Mouse (Mus musculus) spleen, adult 18-20 months (tissue): ENCODE results near the gene Fam90a1a.
"Not testable (repeated sequence)": the region's sequence is repeated elsewhere in the genome, so short reads cannot be mapped to it uniquely, and the experiment has no call there.

Experiments
- DNase-seq, 2 experiments: peaks; one replicate each; pipeline ENCODE4 v3.0.0; 2022; ENCODE audit warnings: mixed read lengths in 2 of 2

The Fam90a1a gene

GRCm38 (mm10) chr8:21958414-21958813, at the start of gene Fam90a1a:
Fam90a1a (plus strand) TSS chr8:21958714.
- DNase-seq: no peak

- DNase-seq: no peak
Observed at GRCm38 (mm10) chr8:21911931-21912330, 46.6 kb upstream of the Fam90a1a start.

- no peak for DNase-seq
Observed at GRCm38 (mm10) chr8:21912554-21912953, 46.0 kb upstream of the Fam90a1a start.

GRCm38 (mm10) chr8:21915625-21916024, 42.9 kb upstream of the Fam90a1a start:
- DNase-seq: no peak

- not testable (repeated sequence) for DNase-seq
Observed at GRCm38 (mm10) chr8:21930754-21931153, 27.8 kb upstream of the Fam90a1a start.

- DNase-seq: no peak
Observed at GRCm38 (mm10) chr8:21932610-21933009, 25.9 kb upstream of the Fam90a1a start, which contains the start of gene Defb15. Defb15 (minus strand) TSS chr8:21932710.

- DNase-seq: not testable (repeated sequence)
Observed at GRCm38 (mm10) chr8:21938052-21938451, 20.5 kb upstream of the Fam90a1a start, which contains the start of gene Defb35. Defb35 (plus strand) TSS chr8:21938352.

- no peak for DNase-seq
Observed at GRCm38 (mm10) chr8:21946462-21946861, 12.1 kb upstream of the Fam90a1a start, which contains the start of gene Defb13. Defb13 (plus strand) TSS chr8:21946762.

- no peak for DNase-seq
Observed at GRCm38 (mm10) chr8:21947311-21948017, 11.1 kb upstream of the Fam90a1a start.

- DNase-seq: peak in 1 of 2 experiments; percentile 3
Observed at GRCm38 (mm10) chr8:21955321-21955720, 3.2 kb upstream of the Fam90a1a start.

- DNase-seq: no peak
Observed at GRCm38 (mm10) chr8:21956336-21956735, 2.2 kb upstream of the Fam90a1a start.

- no peak for DNase-seq
Observed at GRCm38 (mm10) chr8:21966646-21967045, 8.1 kb downstream of the Fam90a1a start.

GRCm38 (mm10) chr8:21969475-21969874, 11.0 kb downstream of the Fam90a1a start, which contains the start of gene Ccdc70:
Ccdc70 (plus strand) TSS chr8:21969775.
- DNase-seq: no peak

- no peak for DNase-seq
Observed at GRCm38 (mm10) chr8:21978193-21978592, 19.7 kb downstream of the Fam90a1a start.

- no peak for DNase-seq
Observed at GRCm38 (mm10) chr8:21981664-21982337, 23.3 kb downstream of the Fam90a1a start.

- no peak for DNase-seq
Observed at GRCm38 (mm10) chr8:21992184-21992583, 33.7 kb downstream of the Fam90a1a start.

GRCm38 (mm10) chr8:21995181-21995580, 36.7 kb downstream of the Fam90a1a start:
- DNase-seq: no peak

- no peak for DNase-seq
Observed at GRCm38 (mm10) chr8:22004750-22005522, 46.4 kb downstream of the Fam90a1a start.

GRCm38 (mm10) chr8:22006423-22006822, 47.9 kb downstream of the Fam90a1a start:
- DNase-seq: no peak

- no peak for DNase-seq
Observed at GRCm38 (mm10) chr8:22009403-22009802, 50.9 kb downstream of the Fam90a1a start.

GRCm38 (mm10) chr8:22013034-22013707, 54.7 kb downstream of the Fam90a1a start:
- DNase-seq: no peak
